Mouse (Mus musculus): Measurements from ENCODE around the gene Cdc20. TPM values are rescaled to one million over a fixed set of nuclear protein-coding genes. Genes with fewer than 3 reads are reported as not detected.
A peak's percentile ranks its signal among the peaks of the same experiment; 100 is the strongest.

The Cdc20 gene
- polyA plus RNA-seq, 1 experiment from 2014 or later = 165 TPM

- Histone ChIP-seq H3K27ac (no peak overlapping the region), H3K9ac (no peak overlapping the region), H3K9me3 (no peaks in the 10 kb centered on the region), H3K27me3 (replicated peaks) (no peaks in the 10 kb centered on the region), H3K4me1 (peaks cover 12% of the 10 kb centered on the region), H3K4me3 (no peak overlapping the region), H3K4me2 (replicated peaks) (no peak overlapping the region), H3K36me3 (peaks cover 72% of the 10 kb centered on the region)
- 95% methylated on average over 5 of the region's 5 CpGs for WGBS
- ATAC-seq (ENCODE audit: low FRiP score, low read depth) = no peak
Observed at GRCm38 (mm10) chr4:118413553-118413952, 23.6 kb downstream of the Cdc20 start.

DNA sequence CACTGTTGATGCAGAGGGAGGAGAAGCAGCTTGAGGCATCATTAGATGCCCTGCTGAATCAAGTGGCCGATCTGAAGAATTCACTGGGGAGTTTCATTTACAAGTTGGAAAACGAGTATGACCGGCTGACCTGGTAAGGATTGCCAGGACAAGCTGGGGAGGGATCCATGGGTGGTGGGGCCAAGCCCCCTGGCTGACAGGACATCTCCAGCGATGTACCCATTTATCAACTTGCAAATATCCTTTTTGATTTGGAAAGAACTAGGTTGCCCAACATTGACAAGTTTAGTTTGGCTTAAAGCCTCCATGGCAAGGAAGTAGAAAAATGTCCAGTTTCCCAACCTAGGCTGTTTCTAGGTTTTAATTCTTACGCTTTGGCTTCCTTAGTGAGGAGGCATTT, 26.3 kb downstream of the Cdc20 start:
- Histone ChIP-seq H3K27me3 (replicated peaks) (no peaks in the 10 kb centered on the region), H3K9ac (no peak overlapping the region), H3K9me3 (no peaks in the 10 kb centered on the region), H3K4me2 (replicated peaks) (no peak overlapping the region), H3K27ac (no peak overlapping the region), H3K4me3 (no peak overlapping the region), H3K4me1 (peaks cover 19% of the 10 kb centered on the region), H3K36me3 (peaks cover 48% of the 10 kb centered on the region)
- 93% methylated on average over 5 of the region's 5 CpGs for WGBS
- no peak for ATAC-seq (ENCODE audit: low FRiP score, low read depth)

DNA sequence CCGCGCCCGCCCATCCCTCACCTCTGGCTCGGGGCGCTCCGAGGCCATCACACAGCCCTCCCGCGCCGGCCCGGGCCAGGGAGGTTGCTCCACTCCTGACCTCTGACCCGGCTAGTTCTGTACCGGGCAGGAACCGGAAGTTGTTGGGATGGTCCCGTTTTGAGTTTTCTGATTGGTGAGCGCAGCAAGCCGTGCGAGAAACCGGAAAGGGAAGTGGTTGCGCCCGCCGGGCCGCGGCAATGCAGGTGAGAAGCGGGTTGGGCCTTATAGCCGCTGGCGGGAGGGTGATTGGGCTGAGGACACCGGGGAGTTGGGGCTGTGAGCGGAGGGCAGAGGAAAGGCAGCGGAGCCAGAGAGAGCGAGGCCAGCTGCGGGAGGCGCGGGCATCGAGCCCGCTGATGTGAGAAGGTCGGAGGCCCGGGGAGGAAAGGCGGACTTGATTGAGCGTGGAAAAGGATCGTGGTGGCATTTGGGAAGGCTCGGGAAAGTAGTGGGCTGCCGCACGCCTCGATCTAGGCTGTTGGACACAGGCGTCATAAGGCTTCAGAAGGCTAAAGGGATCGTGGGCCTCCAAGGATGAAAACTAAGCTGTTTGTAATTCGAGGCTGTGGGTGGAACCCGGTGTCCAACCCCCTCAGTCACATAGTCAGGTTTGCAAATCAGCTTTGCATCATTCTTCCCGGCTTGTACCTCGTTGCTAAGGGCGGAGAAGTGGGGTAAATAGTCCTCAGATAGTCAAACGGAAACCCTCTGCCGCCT, 27.8 kb downstream of the Cdc20 start, which contains the start of the genes Szt2 and Med8:
TSS of gene Szt2 (minus strand) at position 132 of the 759 bp plus-strand sequence.
TSS of gene Med8 (plus strand) at position 196 of the 759 bp plus-strand sequence.
- peak within 1 kb of the TSS; percentile 93 for H3K4me3 ChIP-seq
- peak within 1 kb of the TSS; percentile 93 for H3K4me2 ChIP-seq (replicated peaks)
- peak; percentile 96 for ATAC-seq (ENCODE audit: low FRiP score, low read depth)
- no peaks in the 10 kb centered on the region for H3K9me3 ChIP-seq
- peaks cover 19% of the 10 kb centered on the region for H3K4me1 ChIP-seq
- under 1% methylated on average over 53 of the region's 53 CpGs for WGBS
- H3K27ac ChIP-seq = no peak within 1 kb of the TSS; the same call in 1 of the 2 replicates
- H3K27me3 ChIP-seq (replicated peaks) = no peaks in the 10 kb centered on the region
- peak within 1 kb of the TSS; percentile 95 for H3K9ac ChIP-seq
- H3K36me3 ChIP-seq = peaks cover 41% of the 10 kb centered on the region

- 94% methylated on average over 12 of the region's 12 CpGs for WGBS
- Histone ChIP-seq H3K27ac (no peak overlapping the region), H3K4me1 (no peaks in the 10 kb centered on the region), H3K9ac (no peak overlapping the region), H3K9me3 (no peaks in the 10 kb centered on the region), H3K4me3 (no peak overlapping the region), H3K4me2 (replicated peaks) (no peak overlapping the region), H3K36me3 (peaks cover 60% of the 10 kb centered on the region), H3K27me3 (replicated peaks) (no peaks in the 10 kb centered on the region)
- no peak for ATAC-seq (ENCODE audit: low FRiP score, low read depth)
Observed at GRCm38 (mm10) chr4:118402701-118403100, 34.5 kb downstream of the Cdc20 start.

GRCm38 (mm10) chr4:118401918-118402317, 35.2 kb downstream of the Cdc20 start:
- Histone ChIP-seq H3K9ac (no peak overlapping the region), H3K4me2 (replicated peaks) (no peak overlapping the region), H3K27ac (no peak overlapping the region), H3K4me3 (no peak overlapping the region), H3K9me3 (no peaks in the 10 kb centered on the region), H3K36me3 (peaks cover 68% of the 10 kb centered on the region), H3K27me3 (replicated peaks) (no peaks in the 10 kb centered on the region), H3K4me1 (no peaks in the 10 kb centered on the region)
- WGBS = 94% methylated on average over 5 of the region's 5 CpGs
- no peak for ATAC-seq (ENCODE audit: low FRiP score, low read depth)

GRCm38 (mm10) chr4:118401421-118401820, 35.7 kb downstream of the Cdc20 start:
- Histone ChIP-seq H3K36me3 (peaks cover 73% of the 10 kb centered on the region), H3K4me1 (no peaks in the 10 kb centered on the region), H3K27me3 (replicated peaks) (no peaks in the 10 kb centered on the region), H3K4me3 (no peak overlapping the region), H3K9me3 (no peaks in the 10 kb centered on the region), H3K9ac (no peak overlapping the region), H3K4me2 (replicated peaks) (no peak overlapping the region), H3K27ac (no peak overlapping the region)
- whole genome bisulfite sequencing = 96% methylated on average over 3 of the region's 3 CpGs
- ATAC-seq (ENCODE audit: low FRiP score, low read depth) = no peak

GRCm38 (mm10) chr4:118398400-118398799, 38.8 kb downstream of the Cdc20 start:
- 93% methylated on average over 6 of the region's 6 CpGs for WGBS
- H3K4me1 ChIP-seq = no peaks in the 10 kb centered on the region
- H3K27ac ChIP-seq = no peak overlapping the region
- no peak overlapping the region for H3K9ac ChIP-seq
- no peak overlapping the region for H3K4me2 ChIP-seq (replicated peaks)
- H3K27me3 ChIP-seq (replicated peaks) = no peaks in the 10 kb centered on the region
- no peak overlapping the region for H3K4me3 ChIP-seq
- peaks cover 91% of the 10 kb centered on the region for H3K36me3 ChIP-seq
- H3K9me3 ChIP-seq = no peaks in the 10 kb centered on the region
- ATAC-seq (ENCODE audit: low FRiP score, low read depth) = no peak

DNA sequence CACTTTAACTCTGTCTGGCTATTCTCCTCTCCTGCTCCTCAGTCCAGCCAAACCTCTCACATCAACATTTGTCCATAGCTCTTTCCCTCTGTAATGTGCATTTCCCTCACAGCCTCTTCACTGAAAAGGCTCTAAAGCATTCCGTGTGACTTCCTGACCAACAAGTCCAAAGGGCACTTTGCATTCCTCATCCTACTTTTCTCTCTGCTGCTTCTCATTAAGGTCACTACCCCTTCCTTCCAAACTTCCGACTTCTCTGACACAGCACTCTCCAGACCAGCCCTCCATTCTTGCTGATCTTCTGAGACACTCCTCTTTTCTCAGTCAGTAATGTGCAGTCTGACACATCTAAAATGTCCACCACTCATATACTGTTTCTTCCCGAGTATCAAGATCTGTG, 40.7 kb downstream of the Cdc20 start:
- no peaks in the 10 kb centered on the region for H3K9me3 ChIP-seq
- no peak overlapping the region for H3K27ac ChIP-seq
- ATAC-seq (ENCODE audit: low FRiP score, low read depth) = no peak
- WGBS = 78% methylated on average over 3 of the region's 3 CpGs
- H3K4me3 ChIP-seq = no peak overlapping the region
- H3K4me2 ChIP-seq (replicated peaks) = no peak overlapping the region
- no peaks in the 10 kb centered on the region for H3K27me3 ChIP-seq (replicated peaks)
- no peaks in the 10 kb centered on the region for H3K4me1 ChIP-seq
- no peak overlapping the region for H3K9ac ChIP-seq
- H3K36me3 ChIP-seq = peaks cover 91% of the 10 kb centered on the region

DNA sequence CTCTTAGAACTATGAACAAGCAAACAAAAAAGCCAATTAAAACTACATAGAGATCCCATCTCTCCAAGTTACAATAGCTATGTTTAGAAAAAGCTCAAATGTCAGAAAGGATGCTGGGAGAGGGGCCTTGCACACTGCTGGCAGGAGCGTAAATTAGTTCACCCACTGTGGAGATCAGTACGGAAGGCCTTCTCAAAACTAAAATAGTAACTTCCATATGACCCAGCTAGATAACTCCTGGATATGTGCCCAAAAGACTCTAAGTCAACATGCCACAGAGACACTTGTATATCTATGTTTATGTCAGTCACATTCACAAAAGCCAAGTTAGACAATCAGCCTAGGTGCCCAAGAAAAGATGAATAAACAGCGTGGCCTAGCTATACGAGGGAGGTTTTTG, 41.9 kb downstream of the Cdc20 start:
- no peaks in the 10 kb centered on the region for H3K27me3 ChIP-seq (replicated peaks)
- no peaks in the 10 kb centered on the region for H3K4me1 ChIP-seq
- ATAC-seq (ENCODE audit: low FRiP score, low read depth) = no peak
- no peak overlapping the region for H3K9ac ChIP-seq
- H3K36me3 ChIP-seq = peaks cover 96% of the 10 kb centered on the region
- no peak overlapping the region for H3K27ac ChIP-seq
- no peaks in the 10 kb centered on the region for H3K9me3 ChIP-seq
- no peak overlapping the region for H3K4me3 ChIP-seq
- 90% methylated on average over 4 of the region's 4 CpGs for WGBS
- no peak overlapping the region for H3K4me2 ChIP-seq (replicated peaks)

GRCm38 (mm10) chr4:118394505-118394904, 42.6 kb downstream of the Cdc20 start:
- H3K27me3 ChIP-seq (replicated peaks) = no peaks in the 10 kb centered on the region
- no peak for ATAC-seq (ENCODE audit: low FRiP score, low read depth)
- peaks cover 99% of the 10 kb centered on the region for H3K36me3 ChIP-seq
- 94% methylated on average over 6 of the region's 6 CpGs for WGBS
- no peak overlapping the region for H3K4me2 ChIP-seq (replicated peaks)
- no peak overlapping the region for H3K27ac ChIP-seq
- no peaks in the 10 kb centered on the region for H3K9me3 ChIP-seq
- H3K9ac ChIP-seq = no peak overlapping the region
- H3K4me3 ChIP-seq = no peak overlapping the region
- no peaks in the 10 kb centered on the region for H3K4me1 ChIP-seq

GRCm38 (mm10) chr4:118390146-118390545, 47.0 kb downstream of the Cdc20 start:
- no peak overlapping the region for H3K27ac ChIP-seq
- peaks cover 100% of the 10 kb centered on the region for H3K36me3 ChIP-seq
- no peaks in the 10 kb centered on the region for H3K27me3 ChIP-seq (replicated peaks)
- no peak overlapping the region for H3K4me3 ChIP-seq
- WGBS = 94% methylated on average over 11 of the region's 11 CpGs
- H3K9ac ChIP-seq = no peak overlapping the region
- H3K9me3 ChIP-seq = no peaks in the 10 kb centered on the region
- H3K4me2 ChIP-seq (replicated peaks) = no peak overlapping the region
- H3K4me1 ChIP-seq = no peaks in the 10 kb centered on the region
- no peak for ATAC-seq (ENCODE audit: low FRiP score, low read depth)

DNA sequence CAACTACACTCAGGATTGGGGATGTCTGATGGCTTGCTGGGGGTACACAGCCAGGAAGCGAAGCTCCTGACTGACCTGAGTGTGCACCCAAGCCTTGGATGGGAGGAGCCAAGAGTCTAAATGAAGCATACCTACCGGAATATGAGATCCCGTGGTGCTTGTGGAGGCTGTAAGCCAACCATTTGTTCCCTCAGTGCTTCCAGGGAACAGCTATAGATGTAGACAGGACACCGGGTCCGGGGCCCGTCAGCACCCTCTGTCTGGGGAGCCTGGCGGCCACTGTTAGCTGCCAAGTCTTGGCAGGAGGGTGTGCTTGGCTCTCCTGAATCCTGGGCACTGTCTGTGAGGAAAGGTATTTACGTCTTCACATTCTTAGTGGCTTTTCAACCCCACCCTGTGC, 49.8 kb downstream of the Cdc20 start:
- ATAC-seq (ENCODE audit: low FRiP score, low read depth) = no peak
- 90% methylated on average over 8 of the region's 8 CpGs for WGBS
- Histone ChIP-seq H3K4me3 (no peak overlapping the region), H3K9me3 (no peaks in the 10 kb centered on the region), H3K27me3 (replicated peaks) (no peaks in the 10 kb centered on the region), H3K36me3 (peaks cover 100% of the 10 kb centered on the region), H3K4me1 (no peaks in the 10 kb centered on the region), H3K27ac (no peak overlapping the region), H3K9ac (no peak overlapping the region), H3K4me2 (replicated peaks) (no peak overlapping the region)

DNA sequence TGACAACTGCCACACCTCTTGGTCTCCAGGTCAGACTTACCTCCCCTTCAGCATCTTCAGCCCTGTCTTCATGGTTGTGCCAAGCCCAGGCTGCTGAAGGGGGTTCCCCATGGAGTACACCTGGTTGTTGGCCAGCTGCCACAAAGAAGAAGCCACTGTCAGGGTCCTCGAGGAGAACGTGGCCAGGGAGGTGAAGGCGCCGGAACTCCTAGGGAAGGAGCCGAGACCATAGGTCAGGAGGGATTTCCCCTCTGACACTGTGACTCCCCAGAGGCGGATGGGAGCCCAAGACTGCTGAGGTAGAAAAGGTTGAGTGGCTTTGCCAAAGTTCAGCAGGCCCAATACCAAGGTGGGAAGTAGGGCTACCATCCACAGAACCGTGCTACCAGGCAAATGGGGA, 53.9 kb downstream of the Cdc20 start:
- Histone ChIP-seq H3K27ac (no peak overlapping the region), H3K9ac (no peak overlapping the region), H3K27me3 (replicated peaks) (no peaks in the 10 kb centered on the region), H3K4me2 (replicated peaks) (no peak overlapping the region), H3K4me1 (no peaks in the 10 kb centered on the region), H3K4me3 (no peak overlapping the region), H3K36me3 (peaks cover 97% of the 10 kb centered on the region), H3K9me3 (no peaks in the 10 kb centered on the region)
- no peak for ATAC-seq (ENCODE audit: low FRiP score, low read depth)
- WGBS = 97% methylated on average over 7 of the region's 7 CpGs
